Mouse (Mus musculus) ovary, adult 18-20 months (tissue): Measurements from ENCODE around the gene Themis.

ENCODE experiments used
- DNase-seq: peaks from one replicate; pipeline ENCODE4 v3.0.0; 2022; ENCODE audit warnings: low spot score, mixed read lengths

The Themis gene

GRCm38 (mm10) chr10:28668261-28668660 is at the start of gene Themis:
Themis (plus strand) TSS chr10:28668360.
- no peak for DNase-seq

GRCm38 (mm10) chr10:28619415-28619814 is 48.7 kb upstream of the Themis start:
- DNase-seq = no peak

- no peak for DNase-seq
These were observed 32.1 kb upstream of the Themis start for GRCm38 (mm10) chr10:28636096-28636495.

DNA sequence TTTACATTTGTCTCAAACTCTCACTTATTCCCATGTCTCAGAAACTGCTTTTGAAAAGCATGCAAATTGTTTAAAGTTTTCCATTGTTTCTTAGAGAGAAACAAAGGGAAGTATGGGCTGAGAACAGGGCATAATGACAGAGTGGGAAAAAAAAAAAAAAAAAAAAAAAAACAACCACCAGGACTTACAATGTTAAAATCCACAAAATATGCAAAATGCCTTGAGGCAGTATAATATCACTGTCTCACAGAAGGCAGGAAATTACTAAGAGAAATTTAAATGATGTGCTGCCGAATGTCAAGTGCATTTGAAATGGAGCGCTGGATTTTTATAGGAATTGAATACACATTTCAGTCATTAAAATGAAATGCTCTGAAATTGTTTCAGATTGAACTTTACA is 26.3 kb upstream of the Themis start:
- no peak for DNase-seq

- no peak for DNase-seq
These were observed 20.3 kb upstream of the Themis start for GRCm38 (mm10) chr10:28647855-28648254.

- DNase-seq = no peak
These were observed 18.9 kb upstream of the Themis start for GRCm38 (mm10) chr10:28649109-28649899.

DNA sequence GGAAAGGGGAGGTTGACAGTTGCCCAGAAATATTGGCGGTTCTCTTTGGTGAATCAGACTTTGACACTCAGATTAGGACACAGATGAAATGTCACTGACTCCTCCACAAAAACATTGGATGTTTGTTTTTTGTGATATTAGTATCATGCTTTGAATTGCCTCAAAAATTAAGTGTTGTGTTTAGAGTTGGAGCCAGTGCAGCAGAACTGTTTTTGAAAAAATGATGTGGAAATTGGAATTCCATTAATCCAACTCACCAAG is 18.3 kb upstream of the Themis start:
- no peak for DNase-seq

- no peak for DNase-seq
These were observed 16.2 kb upstream of the Themis start for GRCm38 (mm10) chr10:28651910-28652309.

GRCm38 (mm10) chr10:28654733-28655132 is 13.4 kb upstream of the Themis start:
- no peak for DNase-seq

GRCm38 (mm10) chr10:28665141-28665540 is 3.0 kb upstream of the Themis start:
- DNase-seq = no peak

DNA sequence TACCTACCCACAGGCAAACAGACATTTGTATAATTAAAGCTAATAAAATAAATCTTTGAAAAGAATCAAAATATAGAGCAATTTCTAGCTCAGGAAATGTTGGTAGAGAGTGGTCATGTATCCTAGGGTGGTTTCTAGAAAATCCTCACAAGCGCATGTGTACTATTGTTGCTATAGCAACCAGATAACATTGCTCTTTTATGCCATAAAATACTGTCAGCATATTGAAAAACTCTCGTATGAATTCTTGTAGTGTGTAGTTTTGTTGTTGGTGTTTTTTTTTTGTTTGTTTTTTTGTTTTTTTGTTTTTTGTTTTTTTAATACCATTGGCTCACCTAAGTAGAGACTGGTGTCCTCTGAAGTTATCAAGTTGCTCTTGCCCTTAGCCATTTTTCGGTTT is 5.8 kb downstream of the Themis start:
- no peak for DNase-seq

- DNase-seq = no peak
These were observed 7.2 kb downstream of the Themis start for GRCm38 (mm10) chr10:28675337-28675736.

- no peak for DNase-seq
These were observed 26.8 kb downstream of the Themis start for GRCm38 (mm10) chr10:28694981-28695380.

- no peak for DNase-seq
These were observed 27.9 kb downstream of the Themis start for GRCm38 (mm10) chr10:28696032-28696431.

DNA sequence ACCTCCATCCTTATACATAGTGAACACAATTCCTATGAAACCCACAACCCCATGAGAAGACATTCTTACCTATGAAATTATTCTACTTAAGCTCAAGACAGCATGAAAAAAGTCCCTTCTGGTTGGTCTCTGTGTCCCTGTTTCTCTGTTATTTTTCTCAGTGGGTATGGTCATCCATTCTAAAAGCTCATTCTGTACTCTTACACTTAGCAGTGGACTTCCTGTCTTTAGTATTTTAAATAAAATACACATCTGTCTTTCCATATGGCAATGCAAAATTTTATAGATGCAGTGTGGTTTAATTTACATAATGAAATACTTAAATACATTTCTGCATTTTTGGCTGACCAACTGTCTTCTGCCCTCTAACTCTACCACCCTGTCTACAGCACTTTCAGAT is 30.0 kb downstream of the Themis start:
- DNase-seq = no peak

DNA sequence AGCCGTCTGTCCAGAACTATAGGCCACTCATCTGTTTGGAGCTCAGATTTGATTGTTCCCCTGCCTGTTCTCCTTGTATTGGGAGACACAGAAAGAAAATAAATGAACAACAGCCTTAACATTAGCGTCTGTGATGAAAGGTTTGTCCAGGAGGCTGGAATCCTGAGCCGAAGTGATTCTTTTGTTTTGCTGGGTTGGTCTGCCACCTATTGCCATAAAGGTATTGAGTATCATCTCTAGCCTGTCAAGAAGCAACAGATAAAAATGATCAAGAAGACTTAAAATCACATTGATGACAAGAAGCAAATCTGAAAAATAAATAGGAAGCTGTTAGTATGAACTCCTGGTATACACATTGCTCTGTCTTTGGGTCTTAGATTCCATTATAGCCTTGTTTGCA is 53.7 kb downstream of the Themis start:
- DNase-seq = no peak

DNA sequence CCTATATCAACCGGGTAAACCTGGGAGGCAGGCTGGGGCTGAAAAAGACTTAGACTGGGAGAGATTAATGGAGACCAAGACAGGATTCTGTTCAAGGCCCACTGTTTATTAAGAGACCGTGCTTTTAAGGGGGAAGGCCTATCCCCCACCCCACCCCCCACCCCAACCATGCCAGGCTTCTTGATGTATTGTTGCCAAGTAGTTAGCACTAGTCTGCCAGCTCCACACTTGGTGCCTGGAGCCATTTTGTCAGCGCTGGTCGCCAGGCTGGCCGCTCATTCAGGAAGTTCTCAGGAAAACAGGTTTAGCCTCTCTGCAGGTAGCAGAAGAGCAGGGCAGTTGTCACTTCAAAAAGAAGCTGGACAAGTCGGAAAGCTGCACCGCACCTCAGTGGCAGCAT is 55.1 kb downstream of the Themis start:
- no peak for DNase-seq

- DNase-seq = no peak
These were observed 62.0 kb downstream of the Themis start for GRCm38 (mm10) chr10:28730122-28730521.

DNA sequence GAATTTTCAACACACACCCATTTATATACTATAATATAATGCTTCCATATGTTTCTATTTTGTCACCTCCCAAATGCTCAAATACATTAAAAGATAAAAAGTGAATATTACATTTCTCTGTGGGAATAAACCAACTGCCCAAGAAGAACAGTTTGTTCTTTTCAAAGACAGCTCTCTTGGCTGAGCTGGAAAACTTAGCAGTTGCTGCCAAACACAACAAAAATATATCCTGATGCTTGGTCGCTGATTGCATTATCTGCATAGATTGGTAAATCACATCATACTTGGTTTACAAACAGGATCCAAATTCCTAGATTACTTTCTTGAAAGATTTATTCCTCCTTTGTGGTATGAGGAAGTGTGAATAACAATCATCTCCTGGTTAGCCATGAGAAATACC is 69.8 kb downstream of the Themis start:
- DNase-seq = no peak

DNA sequence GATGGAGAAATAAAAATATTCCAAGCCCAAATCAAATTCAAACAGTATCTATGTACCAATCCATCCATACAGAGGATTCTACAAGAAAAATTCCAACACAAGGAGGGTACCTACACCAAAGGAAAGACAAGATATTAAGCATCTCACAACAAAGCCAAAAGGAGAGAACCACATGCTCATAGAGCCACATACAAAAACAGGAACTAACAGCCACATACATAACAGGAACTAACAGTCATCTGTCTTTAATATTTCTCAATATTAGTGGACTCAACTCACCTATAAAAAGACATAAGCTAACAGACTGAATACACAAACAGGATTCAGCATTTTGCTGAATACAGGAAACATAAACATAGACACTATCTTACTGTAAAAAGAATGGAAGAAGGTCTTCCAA is 78.3 kb downstream of the Themis start:
- no peak for DNase-seq

- DNase-seq = no peak
These were observed 85.2 kb downstream of the Themis start for GRCm38 (mm10) chr10:28753321-28753720.

- no peak for DNase-seq
These were observed 86.8 kb downstream of the Themis start for GRCm38 (mm10) chr10:28754927-28755326.

- no peak for DNase-seq
These were observed 108.7 kb downstream of the Themis start for GRCm38 (mm10) chr10:28776777-28777402.

- no peak for DNase-seq
These were observed 131.3 kb downstream of the Themis start for GRCm38 (mm10) chr10:28799469-28799868.
